Mouse (Mus musculus): Measurements from ENCODE around the gene Rpl27a. TPM values are rescaled to one million over a fixed set of nuclear protein-coding genes. Genes with fewer than 3 reads are reported as not detected.

The Rpl27a gene
- polyA plus RNA-seq, 1 experiment from 2014 or later, result 119 TPM

- H3K9me3 ChIP-seq (ENCODE audit: control insufficient read depth, low read length), result no peaks in the 10 kb centered on the region
- no peak overlapping the region for H3K9ac ChIP-seq (ENCODE audit: low read length)
- no peaks in the 10 kb centered on the region for H3K4me1 ChIP-seq (replicated peaks; ENCODE audit: control insufficient read depth, insufficient read depth, low read length)
- 82% methylated on average over 2 of the region's 2 CpGs for WGBS
- no peak overlapping the region for H3K27ac ChIP-seq (ENCODE audit: low read depth, low read length)
- no peak overlapping the region for H3K4me2 ChIP-seq (ENCODE audit: low read depth, low read length, severe bottlenecking)
- H3K27me3 ChIP-seq (ENCODE audit: control insufficient read depth, insufficient read depth, low read length), result no peaks in the 10 kb centered on the region
- DNase-seq (ENCODE audit: low spot score), result no peak
- ATAC-seq (replicated peaks; ENCODE audit: low FRiP score), result no peak
- no peaks in the 10 kb centered on the region for H3K36me3 ChIP-seq (ENCODE audit: control insufficient read depth, insufficient read depth, low read length)
- H3K4me3 ChIP-seq (ENCODE audit: low read depth, low read length), result no peak overlapping the region
These were observed 10.8 kb downstream of the Rpl27a start for GRCm38 (mm10) chr7:109529741-109530140.

GRCm38 (mm10) chr7:109531501-109531900 is 12.6 kb downstream of the Rpl27a start:
- Histone ChIP-seq H3K27me3 (ENCODE audit: control insufficient read depth, insufficient read depth, low read length) (no peaks in the 10 kb centered on the region), H3K9me3 (ENCODE audit: control insufficient read depth, low read length) (no peaks in the 10 kb centered on the region), H3K4me3 (ENCODE audit: low read depth, low read length) (no peak overlapping the region), H3K4me2 (ENCODE audit: low read depth, low read length, severe bottlenecking) (no peak overlapping the region), H3K36me3 (ENCODE audit: control insufficient read depth, insufficient read depth, low read length) (no peaks in the 10 kb centered on the region), H3K4me1 (replicated peaks; ENCODE audit: control insufficient read depth, insufficient read depth, low read length) (no peaks in the 10 kb centered on the region), H3K27ac (ENCODE audit: low read depth, low read length) (no peak overlapping the region), H3K9ac (ENCODE audit: low read length) (no peak overlapping the region)
- ATAC-seq (replicated peaks; ENCODE audit: low FRiP score) (no peak), DNase-seq (ENCODE audit: low spot score) (no peak)
- 81% methylated on average over 5 of the region's 5 CpGs for WGBS

DNA sequence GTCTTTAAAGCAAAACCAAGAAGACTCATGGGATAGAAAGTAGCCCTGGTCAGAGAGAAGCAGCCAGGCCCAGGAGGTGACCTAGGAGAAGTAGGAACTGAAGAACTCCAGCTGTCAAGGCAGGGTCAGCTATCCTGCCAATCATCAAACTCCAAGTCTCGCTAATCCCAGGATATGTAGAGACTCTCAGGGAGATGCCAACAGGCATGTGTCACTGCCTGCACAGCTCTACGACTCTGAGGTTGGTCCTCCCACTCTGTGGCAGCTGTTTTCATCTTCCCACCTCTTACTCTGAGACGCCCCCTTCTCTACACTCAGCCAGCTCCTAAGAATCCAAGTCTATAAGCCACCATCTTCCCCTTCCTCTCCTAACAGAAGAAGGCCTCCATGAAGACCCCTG is 13.7 kb downstream of the Rpl27a start:
- Histone ChIP-seq H3K9ac (ENCODE audit: low read length) (no peak overlapping the region), H3K27ac (ENCODE audit: low read depth, low read length) (no peak overlapping the region), H3K27me3 (ENCODE audit: control insufficient read depth, insufficient read depth, low read length) (no peaks in the 10 kb centered on the region), H3K9me3 (ENCODE audit: control insufficient read depth, low read length) (no peaks in the 10 kb centered on the region), H3K4me2 (ENCODE audit: low read depth, low read length, severe bottlenecking) (no peak overlapping the region), H3K4me1 (replicated peaks; ENCODE audit: control insufficient read depth, insufficient read depth, low read length) (no peaks in the 10 kb centered on the region), H3K36me3 (ENCODE audit: control insufficient read depth, insufficient read depth, low read length) (no peaks in the 10 kb centered on the region), H3K4me3 (ENCODE audit: low read depth, low read length) (no peak overlapping the region)
- no peak for ATAC-seq (replicated peaks; ENCODE audit: low FRiP score)
- DNase-seq (ENCODE audit: low spot score), result no peak
- WGBS, result 83% methylated on average over 3 of the region's 3 CpGs

DNA sequence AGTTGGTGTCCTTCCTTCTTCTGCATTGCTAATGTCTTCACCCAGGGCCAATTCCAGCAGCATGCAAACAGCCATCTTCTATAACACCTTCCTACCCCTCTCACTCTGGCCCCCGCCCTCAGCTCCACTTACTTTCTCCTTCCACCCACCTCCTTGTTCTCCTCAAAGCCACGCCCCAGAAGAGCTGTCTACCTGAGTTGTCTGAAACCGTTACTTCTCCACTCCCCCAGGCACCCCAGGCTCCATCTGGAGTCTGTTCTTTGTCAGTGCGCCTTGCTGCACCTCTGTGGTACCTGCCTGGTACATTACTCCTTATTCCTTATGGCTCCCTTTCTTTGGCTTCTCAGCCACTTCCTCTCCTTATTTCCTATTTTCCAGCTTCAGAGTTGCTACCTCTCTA is 14.2 kb downstream of the Rpl27a start:
- H3K27me3 ChIP-seq (ENCODE audit: control insufficient read depth, insufficient read depth, low read length), result no peaks in the 10 kb centered on the region
- H3K4me1 ChIP-seq (replicated peaks; ENCODE audit: control insufficient read depth, insufficient read depth, low read length), result no peaks in the 10 kb centered on the region
- no peak overlapping the region for H3K27ac ChIP-seq (ENCODE audit: low read depth, low read length)
- no peaks in the 10 kb centered on the region for H3K9me3 ChIP-seq (ENCODE audit: control insufficient read depth, low read length)
- no peak overlapping the region for H3K9ac ChIP-seq (ENCODE audit: low read length)
- no peak overlapping the region for H3K4me3 ChIP-seq (ENCODE audit: low read depth, low read length)
- 82% methylated on average over 4 of the region's 4 CpGs for WGBS
- no peak overlapping the region for H3K4me2 ChIP-seq (ENCODE audit: low read depth, low read length, severe bottlenecking)
- ATAC-seq (replicated peaks; ENCODE audit: low FRiP score) (no peak), DNase-seq (ENCODE audit: low spot score) (no peak)
- H3K36me3 ChIP-seq (ENCODE audit: control insufficient read depth, insufficient read depth, low read length), result no peaks in the 10 kb centered on the region

DNA sequence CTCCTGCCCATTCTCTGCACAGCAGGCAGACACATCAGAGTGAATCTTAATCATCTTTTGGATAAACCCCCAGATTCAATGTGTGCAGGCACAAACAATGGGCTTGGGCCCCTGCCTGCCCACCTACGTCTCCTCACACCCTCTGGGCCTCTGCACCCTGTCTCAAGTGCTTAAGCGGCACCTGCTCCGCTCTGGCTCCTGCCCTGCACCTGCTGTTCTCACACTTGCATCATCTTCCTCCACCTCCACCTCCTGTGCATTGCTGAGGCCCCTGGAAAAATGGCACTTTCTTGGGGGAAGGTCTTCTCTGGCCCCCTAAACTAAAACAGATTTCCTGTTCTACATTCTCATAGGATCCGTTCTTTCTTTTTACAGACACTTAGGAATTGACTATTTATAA is 14.9 kb downstream of the Rpl27a start:
- no peaks in the 10 kb centered on the region for H3K27me3 ChIP-seq (ENCODE audit: control insufficient read depth, insufficient read depth, low read length)
- H3K9me3 ChIP-seq (ENCODE audit: control insufficient read depth, low read length), result no peaks in the 10 kb centered on the region
- WGBS, result 88% methylated on average over 4 of the region's 4 CpGs
- no peaks in the 10 kb centered on the region for H3K4me1 ChIP-seq (replicated peaks; ENCODE audit: control insufficient read depth, insufficient read depth, low read length)
- no peak overlapping the region for H3K4me3 ChIP-seq (ENCODE audit: low read depth, low read length)
- no peak overlapping the region for H3K9ac ChIP-seq (ENCODE audit: low read length)
- no peaks in the 10 kb centered on the region for H3K36me3 ChIP-seq (ENCODE audit: control insufficient read depth, insufficient read depth, low read length)
- DNase-seq (ENCODE audit: low spot score) (no peak), ATAC-seq (replicated peaks; ENCODE audit: low FRiP score) (no peak)
- H3K27ac ChIP-seq (ENCODE audit: low read depth, low read length), result no peak overlapping the region
- no peak overlapping the region for H3K4me2 ChIP-seq (ENCODE audit: low read depth, low read length, severe bottlenecking)

DNA sequence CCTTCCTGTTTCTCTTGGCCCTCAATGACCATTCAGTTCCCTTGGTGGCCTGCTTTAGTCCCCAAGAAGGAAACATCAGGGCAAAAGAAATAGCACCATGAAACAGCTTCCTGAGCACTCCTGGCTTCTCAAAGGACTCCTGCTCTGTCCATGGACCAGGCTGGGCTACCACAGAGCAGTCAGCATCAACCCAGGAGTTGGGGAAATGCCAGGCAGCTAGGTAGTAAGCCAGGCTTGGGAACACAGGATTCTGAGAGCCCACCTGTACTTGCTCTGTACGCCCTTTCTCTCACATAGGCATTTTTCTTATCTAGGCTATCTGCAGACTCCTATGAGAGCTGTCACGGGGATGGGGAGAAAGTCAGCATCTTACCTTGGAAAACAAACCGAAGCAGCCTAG is 16.0 kb downstream of the Rpl27a start:
- Histone ChIP-seq H3K4me3 (ENCODE audit: low read depth, low read length) (no peak overlapping the region), H3K4me2 (ENCODE audit: low read depth, low read length, severe bottlenecking) (no peak overlapping the region), H3K36me3 (ENCODE audit: control insufficient read depth, insufficient read depth, low read length) (no peaks in the 10 kb centered on the region), H3K27me3 (ENCODE audit: control insufficient read depth, insufficient read depth, low read length) (no peaks in the 10 kb centered on the region), H3K4me1 (replicated peaks; ENCODE audit: control insufficient read depth, insufficient read depth, low read length) (no peaks in the 10 kb centered on the region), H3K27ac (ENCODE audit: low read depth, low read length) (no peak overlapping the region), H3K9ac (ENCODE audit: low read length) (no peak overlapping the region), H3K9me3 (ENCODE audit: control insufficient read depth, low read length) (no peaks in the 10 kb centered on the region)
- WGBS, result 91% methylated on average over 3 of the region's 3 CpGs
- DNase-seq (ENCODE audit: low spot score) (no peak), ATAC-seq (replicated peaks; ENCODE audit: low FRiP score) (no peak)

DNA sequence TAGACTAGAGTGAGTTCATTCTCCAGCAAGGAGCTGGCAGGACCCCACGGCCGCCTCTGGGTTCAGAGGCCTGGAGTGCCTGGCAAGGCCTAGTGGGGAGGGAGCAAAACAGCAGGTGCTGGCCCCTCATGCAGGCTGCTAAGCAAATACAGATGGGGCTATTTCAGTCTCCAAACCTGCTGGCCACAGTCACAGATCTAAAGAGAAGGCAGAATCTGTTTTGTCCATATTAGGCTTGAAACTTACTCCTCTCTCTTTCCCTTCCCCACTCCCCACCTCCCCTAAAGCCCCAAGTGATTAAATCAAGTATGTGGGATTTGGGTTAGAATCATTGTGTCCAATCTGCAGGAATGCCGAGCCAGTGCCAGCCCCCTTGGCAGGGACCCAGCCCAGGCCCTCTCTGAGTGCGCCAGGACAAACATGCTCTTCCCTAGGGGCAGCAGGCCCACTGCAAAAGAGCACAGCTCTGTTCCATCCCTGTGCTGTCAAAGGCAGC is 17.6 kb downstream of the Rpl27a start:
- no peaks in the 10 kb centered on the region for H3K27me3 ChIP-seq (ENCODE audit: control insufficient read depth, insufficient read depth, low read length)
- ATAC-seq (replicated peaks; ENCODE audit: low FRiP score) (no peak), DNase-seq (ENCODE audit: low spot score) (no peak)
- H3K4me3 ChIP-seq (ENCODE audit: low read depth, low read length), result no peak overlapping the region
- 62% methylated on average over 4 of the region's 4 CpGs for WGBS
- H3K36me3 ChIP-seq (ENCODE audit: control insufficient read depth, insufficient read depth, low read length), result no peaks in the 10 kb centered on the region
- H3K9ac ChIP-seq (ENCODE audit: low read length), result no peak overlapping the region
- no peak overlapping the region for H3K27ac ChIP-seq (ENCODE audit: low read depth, low read length)
- no peaks in the 10 kb centered on the region for H3K9me3 ChIP-seq (ENCODE audit: control insufficient read depth, low read length)
- H3K4me1 ChIP-seq (replicated peaks; ENCODE audit: control insufficient read depth, insufficient read depth, low read length), result no peaks in the 10 kb centered on the region
- no peak overlapping the region for H3K4me2 ChIP-seq (ENCODE audit: low read depth, low read length, severe bottlenecking)

- Histone ChIP-seq H3K27me3 (ENCODE audit: control insufficient read depth, insufficient read depth, low read length) (no peaks in the 10 kb centered on the region), H3K9me3 (ENCODE audit: control insufficient read depth, low read length) (no peaks in the 10 kb centered on the region), H3K4me3 (ENCODE audit: low read depth, low read length) (no peak overlapping the region), H3K27ac (ENCODE audit: low read depth, low read length) (no peak overlapping the region), H3K36me3 (ENCODE audit: control insufficient read depth, insufficient read depth, low read length) (no peaks in the 10 kb centered on the region; the same call in 1 of the 2 replicates), H3K4me1 (replicated peaks; ENCODE audit: control insufficient read depth, insufficient read depth, low read length) (no peaks in the 10 kb centered on the region), H3K4me2 (ENCODE audit: low read depth, low read length, severe bottlenecking) (no peak overlapping the region), H3K9ac (ENCODE audit: low read length) (no peak overlapping the region)
- no peak for ATAC-seq (replicated peaks; ENCODE audit: low FRiP score)
- no peak for DNase-seq (ENCODE audit: low spot score)
These were observed 22.0 kb downstream of the Rpl27a start for GRCm38 (mm10) chr7:109540902-109541301.

GRCm38 (mm10) chr7:109541609-109542363 is 22.8 kb downstream of the Rpl27a start:
- Histone ChIP-seq H3K4me3 (ENCODE audit: low read depth, low read length) (no peak overlapping the region), H3K4me1 (replicated peaks; ENCODE audit: control insufficient read depth, insufficient read depth, low read length) (no peaks in the 10 kb centered on the region), H3K9me3 (ENCODE audit: control insufficient read depth, low read length) (no peaks in the 10 kb centered on the region), H3K9ac (ENCODE audit: low read length) (no peak overlapping the region), H3K4me2 (ENCODE audit: low read depth, low read length, severe bottlenecking) (no peak overlapping the region), H3K36me3 (ENCODE audit: control insufficient read depth, insufficient read depth, low read length) (no peaks in the 10 kb centered on the region; the same call in 1 of the 2 replicates), H3K27ac (ENCODE audit: low read depth, low read length) (no peak overlapping the region), H3K27me3 (ENCODE audit: control insufficient read depth, insufficient read depth, low read length) (no peaks in the 10 kb centered on the region)
- no peak for ATAC-seq (replicated peaks; ENCODE audit: low FRiP score)
- WGBS, result 93% methylated on average over 10 of the region's 10 CpGs
- no peak for DNase-seq (ENCODE audit: low spot score)
